Mouse (Mus musculus): Measurements from ENCODE around the gene Yae1d1.

GRCm38 (mm10) chr13:17949555-17949954 is 43.6 kb downstream of the Yae1d1 start:
- TF ChIP-seq CTCF (IDR thresholded peaks at IDR 0.05; ENCODE audit: control insufficient read depth, insufficient read depth, low read length): no peak
- TF ChIP-seq POLR2A (IDR thresholded peaks at IDR 0.05; ENCODE audit: borderline replicate concordance, control insufficient read depth, low read depth, low read length): no peak

Data from bone marrow, adult 2 months (tissue).